Mouse (Mus musculus) olfactory bulb, adult 2 months (tissue): ENCODE data around the gene Zfp27.

ENCODE experiments used
- CTCF ChIP-seq: fragments of 200-500 bp; IDR thresholded peaks from 2 replicates; pipeline ENCODE4 v1.5.1; 2012; ENCODE audit warnings: low read depth, mild to moderate bottlenecking, low read length, moderate library complexity; ENCODE audit not compliant: insufficient read depth
- POLR2A ChIP-seq: fragments of 200-500 bp; IDR thresholded peaks from 2 replicates; pipeline ENCODE4 v1.6.1; 2012; ENCODE audit warnings: mild to moderate bottlenecking, low read depth, low read length, moderate library complexity; ENCODE audit not compliant: insufficient read depth

DNA sequence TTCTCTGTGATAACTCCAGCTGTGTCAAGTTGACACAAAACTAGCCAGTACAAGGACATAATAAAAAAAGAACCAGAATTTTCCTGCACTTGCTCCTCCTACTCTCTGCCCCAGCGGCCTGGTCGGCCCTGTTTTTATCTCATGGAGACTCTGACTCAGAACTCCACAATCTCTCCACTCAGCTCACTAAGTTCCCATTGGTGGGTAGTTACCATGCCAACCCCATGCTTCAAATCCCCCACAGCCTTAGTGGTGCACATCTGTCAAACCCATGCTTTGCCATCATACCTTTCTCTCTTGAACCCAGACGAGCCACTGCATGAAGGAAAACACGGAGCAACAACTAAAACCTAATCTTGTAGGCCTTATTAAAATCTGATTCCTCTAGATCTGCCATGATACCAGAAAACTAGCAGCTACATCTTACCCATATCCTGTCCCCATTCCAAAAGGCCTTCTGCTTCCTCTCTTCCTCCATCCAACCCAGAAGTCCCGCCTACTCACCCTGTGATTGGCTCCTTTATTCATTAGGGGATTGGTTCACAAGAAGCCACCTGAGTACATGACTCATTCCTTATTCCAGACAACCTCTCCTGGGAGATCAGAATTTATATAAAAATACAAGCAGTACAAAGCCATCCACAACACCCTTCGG, 15.2 kb upstream of the Zfp27 start:
- TF ChIP-seq CTCF, result no peak
- no peak for TF ChIP-seq POLR2A
